Mouse (Mus musculus): ENCODE measurements around the gene Gm12248. TPM values are rescaled to one million over a fixed set of nuclear protein-coding genes. Genes with fewer than 3 reads are reported as not detected.
"Not testable (repeated sequence)": the region's sequence is repeated elsewhere in the genome, so short reads cannot be mapped to it uniquely, and the experiment has no call there.

The Gm12248 gene
- total RNA-seq, 2 experiments from 2014 or later = not detected

- ATAC-seq (replicated peaks; ENCODE audit: low FRiP score, poor library complexity, severe bottlenecking) = peak; percentile 28; the same call in 1 of the 2 replicates
These were observed 10.4 kb upstream of the Gm12248 start for GRCm38 (mm10) chr11:58103344-58103653.

DNA sequence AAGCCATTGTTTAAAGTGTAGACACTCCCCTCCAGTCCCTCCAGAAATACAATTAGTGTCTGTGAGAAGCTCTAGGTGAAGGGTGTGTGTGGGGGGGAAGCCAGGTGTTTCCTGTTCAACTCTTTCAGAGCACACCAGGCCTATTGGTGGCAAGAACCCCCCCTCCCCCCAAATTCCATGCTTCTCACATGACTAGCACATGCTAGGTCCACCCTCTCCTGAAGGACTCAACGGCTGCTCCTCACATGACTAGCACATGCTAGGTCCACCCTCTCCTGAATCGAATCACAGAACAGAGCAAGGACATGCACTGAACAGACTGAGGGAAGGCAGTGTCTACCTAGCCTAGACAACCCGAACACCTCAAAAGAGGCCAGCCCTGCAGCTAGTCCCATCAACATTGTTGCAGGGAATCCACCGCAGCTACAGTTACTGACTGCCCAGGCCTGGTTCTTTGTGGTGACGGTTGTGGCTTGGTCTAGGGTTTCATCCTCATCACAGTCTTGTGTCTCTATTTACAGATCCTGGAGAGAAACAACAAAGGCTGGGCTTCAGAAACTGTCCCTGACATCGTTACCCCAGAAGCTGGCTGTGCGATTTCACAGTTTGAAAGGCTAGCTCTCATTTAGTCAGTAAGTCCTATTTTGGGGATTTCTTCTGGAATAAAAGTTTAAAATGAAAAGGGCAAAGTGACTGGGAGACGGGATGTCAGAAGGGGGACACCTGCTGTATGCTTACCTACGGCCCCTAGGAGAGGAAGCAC lies 9.8 kb upstream of the Gm12248 start:
- ATAC-seq (replicated peaks; ENCODE audit: low FRiP score, poor library complexity, severe bottlenecking) = no peak

GRCm38 (mm10) chr11:58102146-58102545 lies 9.2 kb upstream of the Gm12248 start:
- ATAC-seq (replicated peaks; ENCODE audit: low FRiP score, poor library complexity, severe bottlenecking) = no peak

DNA sequence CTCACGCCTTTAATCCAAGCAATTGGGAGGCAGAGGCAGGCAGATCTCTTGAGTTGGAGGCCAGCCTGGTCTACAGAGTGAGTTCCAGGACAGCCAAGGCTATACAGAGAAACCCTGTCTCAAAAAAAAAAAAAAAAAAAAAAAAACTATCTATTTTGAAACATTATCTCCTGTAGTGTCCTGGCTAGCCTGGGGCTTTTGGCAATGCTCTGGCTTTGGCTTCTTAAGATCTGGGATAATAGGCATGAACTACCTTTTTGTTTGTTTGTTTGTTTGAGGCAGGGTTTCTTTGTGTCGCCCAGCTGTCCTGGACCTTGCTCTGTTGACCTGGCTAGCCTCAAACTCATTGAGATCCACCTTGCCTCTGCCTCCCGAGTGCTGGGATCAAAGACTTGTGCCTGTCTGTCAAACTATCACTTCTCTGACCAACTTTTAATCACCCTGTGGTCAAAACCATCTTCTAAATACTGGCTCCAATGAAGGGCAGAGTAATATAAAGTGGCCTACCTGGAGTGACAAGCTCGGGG lies 8.3 kb upstream of the Gm12248 start:
- ATAC-seq (replicated peaks; ENCODE audit: low FRiP score, poor library complexity, severe bottlenecking) = no peak

DNA sequence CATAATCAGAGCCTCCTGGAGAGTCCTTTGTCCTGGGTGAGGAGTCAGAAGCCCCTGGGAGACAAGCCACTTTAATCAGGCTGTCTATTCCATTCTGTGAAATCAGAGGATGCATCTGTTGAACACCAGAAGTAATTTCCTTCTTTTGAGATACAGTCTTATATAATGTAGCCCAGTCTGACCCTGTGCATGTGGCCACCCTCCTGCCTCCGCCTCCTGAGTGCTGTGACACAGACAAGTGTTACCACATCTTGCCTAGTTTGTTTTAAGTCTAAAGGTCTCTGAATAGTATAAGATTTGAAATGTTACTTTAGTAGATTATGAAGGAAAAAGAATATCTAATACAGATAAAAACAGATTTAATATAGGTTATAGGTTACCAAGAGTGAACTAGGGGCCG lies 7.1 kb upstream of the Gm12248 start:
- no peak for ATAC-seq (replicated peaks; ENCODE audit: low FRiP score, poor library complexity, severe bottlenecking)

- not testable (repeated sequence) for ATAC-seq (replicated peaks; ENCODE audit: low FRiP score, poor library complexity, severe bottlenecking)
These were observed 5.4 kb upstream of the Gm12248 start for GRCm38 (mm10) chr11:58098366-58098720.

DNA sequence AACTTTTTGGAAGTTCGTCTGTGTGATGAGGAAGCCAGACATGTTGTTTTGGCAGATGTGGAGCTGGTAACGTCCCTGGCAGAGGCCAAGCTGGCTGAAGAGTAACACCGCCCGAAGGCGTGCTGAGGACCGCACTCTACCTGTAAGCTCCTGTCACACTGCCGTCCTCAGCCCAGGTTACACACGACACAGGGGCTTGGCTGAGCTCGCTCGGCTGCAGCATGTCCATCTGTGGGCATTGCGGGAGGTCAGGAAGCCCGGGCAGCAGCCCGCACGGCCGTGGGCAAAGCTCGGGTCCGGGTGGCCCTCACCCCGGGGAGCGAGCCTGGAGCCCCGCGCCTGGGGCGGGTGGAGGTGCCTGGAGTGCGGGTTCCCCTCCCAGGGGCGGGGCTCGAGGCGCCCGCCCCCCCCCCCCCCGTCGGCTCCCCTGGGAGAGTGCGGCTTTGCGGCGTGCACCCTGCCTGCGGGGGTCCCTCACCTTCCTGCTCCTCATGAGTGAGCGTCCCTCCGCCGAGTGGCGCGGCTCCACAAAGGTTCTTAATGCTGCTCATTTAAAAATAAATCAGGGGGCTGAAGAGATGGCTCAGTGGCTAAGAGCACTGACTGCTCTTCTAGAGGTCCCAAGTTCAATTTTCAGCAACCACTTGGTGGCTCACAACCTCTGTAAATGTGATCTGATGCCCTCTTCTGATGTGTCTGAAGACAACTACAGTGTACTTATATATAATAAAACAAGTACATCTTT lies 4.9 kb upstream of the Gm12248 start:
- no peak for ATAC-seq (replicated peaks; ENCODE audit: low FRiP score, poor library complexity, severe bottlenecking)

DNA sequence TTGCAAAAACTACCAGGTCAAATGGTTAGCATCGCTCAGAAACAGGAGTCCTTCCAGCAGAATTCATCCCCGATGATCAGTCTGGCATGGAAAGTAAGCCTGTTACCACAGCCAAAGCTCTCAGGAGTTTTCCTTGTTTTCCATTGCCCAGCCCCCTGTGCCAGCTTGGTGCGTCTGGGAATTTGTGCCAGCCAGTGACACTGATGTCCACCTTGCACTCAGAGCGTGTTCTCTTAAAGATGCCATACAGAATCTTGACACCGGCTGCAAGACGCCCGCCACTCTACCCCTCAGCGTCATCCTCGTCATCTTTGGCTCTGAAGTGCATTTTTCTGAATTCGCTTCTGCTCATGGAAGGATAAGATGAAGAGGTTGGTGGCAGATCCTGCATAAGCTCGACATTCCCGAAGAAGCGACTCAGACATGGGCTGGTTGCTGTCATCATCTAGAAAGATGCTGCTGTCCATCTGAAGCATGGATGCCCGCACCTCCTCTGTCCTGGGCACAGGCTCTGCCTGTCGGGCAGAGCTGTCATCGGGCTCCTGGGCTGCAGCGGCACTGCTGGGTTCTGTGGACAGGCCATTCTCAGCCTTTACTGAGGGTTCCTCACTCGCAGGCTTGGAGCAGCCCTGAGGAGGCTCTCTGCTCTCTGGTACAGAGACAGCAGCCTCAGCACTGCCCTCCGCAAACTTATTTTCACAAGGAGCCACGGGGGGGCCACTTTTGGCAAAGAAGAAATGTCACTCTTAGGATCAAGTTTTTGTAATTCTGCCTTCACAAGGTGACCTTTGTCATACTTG lies 4.1 kb upstream of the Gm12248 start:
- ATAC-seq (replicated peaks; ENCODE audit: low FRiP score, poor library complexity, severe bottlenecking) = no peak

DNA sequence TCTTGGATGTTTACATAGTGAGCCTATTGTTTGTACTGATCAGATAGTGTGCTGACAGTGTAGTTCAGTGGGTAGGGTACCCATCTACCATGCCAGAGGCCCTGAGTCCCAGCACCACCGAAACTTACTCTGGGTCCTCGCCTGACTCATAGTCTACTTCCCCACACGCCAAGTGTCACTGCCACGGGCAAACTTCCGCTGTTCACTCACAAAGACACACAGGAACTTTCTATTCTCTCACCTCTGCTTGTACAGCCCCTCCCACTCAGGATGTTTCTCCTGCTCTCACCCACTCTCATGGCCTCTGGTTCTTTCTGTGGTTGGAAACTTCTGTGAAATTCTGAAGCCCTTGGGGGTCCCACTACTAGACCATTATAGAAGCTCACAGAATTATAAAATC lies 3.2 kb upstream of the Gm12248 start:
- ATAC-seq (replicated peaks; ENCODE audit: low FRiP score, poor library complexity, severe bottlenecking) = no peak

DNA sequence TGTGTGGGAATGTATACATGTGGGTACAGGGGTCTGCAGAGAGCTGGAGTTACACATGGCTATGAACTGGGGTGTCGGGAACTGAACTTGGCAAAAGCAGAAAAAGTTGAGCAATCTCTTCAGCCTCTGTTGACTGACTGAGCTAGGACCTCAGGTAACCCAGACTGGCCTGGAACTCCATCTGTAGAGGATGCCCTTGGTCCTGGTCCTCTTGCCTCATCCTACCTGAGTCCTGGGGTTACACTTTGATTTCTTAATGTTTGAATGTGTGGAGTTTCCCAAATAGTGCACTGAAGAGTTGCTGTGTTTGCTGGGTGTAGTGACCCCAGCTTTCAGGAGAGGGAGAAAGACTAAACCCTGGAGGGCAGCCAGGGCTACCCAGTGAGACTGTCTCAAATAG lies 2.6 kb upstream of the Gm12248 start:
- ATAC-seq (replicated peaks; ENCODE audit: low FRiP score, poor library complexity, severe bottlenecking) = no peak

GRCm38 (mm10) chr11:58094766-58095165 lies 1.8 kb upstream of the Gm12248 start:
- no peak for ATAC-seq (replicated peaks; ENCODE audit: low FRiP score, poor library complexity, severe bottlenecking)

DNA sequence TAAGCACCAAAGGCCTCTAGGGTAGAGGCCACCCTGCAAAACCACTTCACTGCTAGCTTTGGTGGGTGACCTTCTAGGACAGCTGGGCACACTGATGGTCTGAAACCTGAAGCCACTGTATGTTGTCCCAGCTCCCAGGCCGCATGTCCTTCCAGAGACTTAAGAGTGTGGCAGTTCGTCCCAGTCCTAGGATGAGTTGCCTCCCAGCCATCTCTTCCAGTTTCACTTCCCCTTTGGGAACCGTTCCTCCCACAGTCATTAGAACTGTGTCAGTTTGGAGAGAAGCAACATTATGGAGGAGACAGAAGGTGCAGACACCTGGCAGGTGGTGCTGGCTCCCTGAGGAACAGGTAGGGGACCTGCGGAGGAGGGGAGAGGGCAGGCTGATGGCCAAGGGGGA lies 393 bp downstream of the Gm12248 start:
- 0 out of 2 replicates have a peak, but pooled peaks have one; percentile 41 for ATAC-seq (replicated peaks; ENCODE audit: low FRiP score, poor library complexity, severe bottlenecking)

DNA sequence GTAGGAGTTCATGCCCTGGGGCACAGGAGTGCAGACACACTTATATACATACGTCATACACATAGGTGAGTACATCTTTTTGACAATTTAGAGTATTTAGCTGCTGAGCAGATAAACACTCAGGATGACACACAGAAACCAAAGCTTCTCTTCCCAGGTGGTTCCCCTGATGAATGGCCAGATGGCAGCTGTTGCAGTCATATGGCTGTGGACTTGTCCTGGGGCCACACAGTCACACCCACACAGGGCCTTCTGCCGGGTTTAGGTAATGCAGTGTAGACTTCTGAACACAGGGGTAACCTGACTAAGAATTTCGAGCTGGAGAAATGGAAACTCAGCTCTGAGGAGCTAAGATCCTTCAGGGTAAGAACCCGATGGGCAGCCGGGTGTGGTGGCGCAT lies 11.2 kb downstream of the Gm12248 start:
- ATAC-seq (replicated peaks; ENCODE audit: low FRiP score, poor library complexity, severe bottlenecking) = no peak

- ATAC-seq (replicated peaks; ENCODE audit: low FRiP score, poor library complexity, severe bottlenecking) = no peak
These were observed 15.7 kb downstream of the Gm12248 start for GRCm38 (mm10) chr11:58077270-58077669.

DNA sequence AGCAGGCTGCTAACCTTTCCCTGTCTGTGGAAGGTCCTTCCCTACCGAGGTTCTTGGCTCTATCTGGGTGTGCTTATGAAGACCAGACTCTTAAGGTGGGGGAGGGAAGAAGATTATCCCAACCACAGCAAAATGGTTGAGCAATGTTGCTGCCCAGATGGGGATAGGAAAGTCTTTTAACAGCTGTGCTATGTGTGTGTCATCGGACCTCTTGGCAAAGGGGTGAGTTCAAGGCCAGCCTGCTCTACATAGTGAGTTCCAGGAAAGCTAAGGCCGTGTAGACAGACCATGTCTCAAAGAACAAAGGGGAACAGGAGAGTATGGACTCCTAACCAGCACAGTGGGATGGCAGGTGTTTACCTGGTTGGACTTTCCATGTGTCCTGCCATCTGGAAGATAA lies 20.0 kb downstream of the Gm12248 start:
- no peak for ATAC-seq (replicated peaks; ENCODE audit: low FRiP score, poor library complexity, severe bottlenecking)

GRCm38 (mm10) chr11:58065025-58065424 lies 27.9 kb downstream of the Gm12248 start:
- ATAC-seq (replicated peaks; ENCODE audit: low FRiP score, poor library complexity, severe bottlenecking) = no peak

DNA sequence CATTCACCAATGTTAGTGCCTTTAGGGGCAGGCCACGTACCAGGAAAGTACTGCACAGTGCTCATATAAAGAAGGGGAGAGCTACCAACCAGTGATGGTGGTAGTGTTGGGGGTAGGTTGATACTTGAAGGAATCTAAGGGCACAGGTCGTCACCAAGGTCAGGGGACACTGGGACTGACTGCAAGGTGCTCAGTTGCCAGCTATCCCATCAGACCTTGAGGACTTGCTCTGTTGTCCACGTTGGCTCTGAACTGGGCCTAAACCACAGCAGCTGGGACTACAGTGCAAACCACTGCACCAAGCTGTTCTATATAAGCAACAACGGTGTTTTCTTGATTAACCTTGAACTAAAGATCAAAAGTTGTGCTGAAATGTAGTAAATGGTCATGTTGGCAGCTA lies 30.3 kb downstream of the Gm12248 start:
- no peak for ATAC-seq (replicated peaks; ENCODE audit: low FRiP score, poor library complexity, severe bottlenecking)

GRCm38 (mm10) chr11:58061218-58061617 lies 31.7 kb downstream of the Gm12248 start:
- ATAC-seq (replicated peaks; ENCODE audit: low FRiP score, poor library complexity, severe bottlenecking) = not testable (repeated sequence)

DNA sequence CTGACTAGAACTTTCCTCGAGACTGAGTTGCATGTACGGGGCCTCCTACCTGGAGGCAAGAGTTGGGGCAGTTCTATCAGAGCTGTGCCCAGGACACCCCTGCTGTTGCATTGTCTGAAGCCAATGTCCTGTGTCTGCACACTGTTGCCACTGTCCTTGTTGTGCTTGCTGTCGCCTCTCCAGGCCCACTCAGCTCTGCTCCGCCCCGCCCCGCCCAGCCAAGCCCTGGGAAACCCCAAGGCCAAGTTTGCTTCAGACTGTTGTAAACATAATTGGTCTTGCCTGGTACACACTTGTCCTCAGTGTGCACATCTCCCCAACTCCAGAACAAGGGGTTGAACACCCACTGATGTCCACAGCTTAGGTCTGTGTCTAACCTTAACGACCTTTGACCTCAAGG lies 33.2 kb downstream of the Gm12248 start:
- not testable (repeated sequence) for ATAC-seq (replicated peaks; ENCODE audit: low FRiP score, poor library complexity, severe bottlenecking)

DNA sequence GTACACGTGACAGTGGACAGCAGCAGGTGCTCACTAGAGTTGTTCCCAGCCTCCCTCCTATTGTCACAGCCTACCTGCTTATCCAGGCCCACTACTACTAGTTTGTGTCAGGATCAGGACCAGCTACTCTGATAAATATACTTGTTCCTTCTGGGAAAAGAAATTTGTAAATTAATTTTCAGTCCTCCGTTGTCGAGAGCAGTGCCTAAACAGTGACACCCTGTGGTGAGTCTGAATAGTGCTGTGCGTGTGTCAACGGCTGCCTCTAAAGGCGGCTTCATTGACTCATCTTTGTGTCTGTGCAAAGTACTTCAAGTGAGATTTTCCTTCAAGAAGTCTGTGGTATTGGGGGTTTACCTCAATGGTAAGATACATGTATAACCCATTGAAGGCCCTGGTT lies 35.5 kb downstream of the Gm12248 start:
- peak; percentile 71 for ATAC-seq (replicated peaks; ENCODE audit: low FRiP score, poor library complexity, severe bottlenecking)

DNA sequence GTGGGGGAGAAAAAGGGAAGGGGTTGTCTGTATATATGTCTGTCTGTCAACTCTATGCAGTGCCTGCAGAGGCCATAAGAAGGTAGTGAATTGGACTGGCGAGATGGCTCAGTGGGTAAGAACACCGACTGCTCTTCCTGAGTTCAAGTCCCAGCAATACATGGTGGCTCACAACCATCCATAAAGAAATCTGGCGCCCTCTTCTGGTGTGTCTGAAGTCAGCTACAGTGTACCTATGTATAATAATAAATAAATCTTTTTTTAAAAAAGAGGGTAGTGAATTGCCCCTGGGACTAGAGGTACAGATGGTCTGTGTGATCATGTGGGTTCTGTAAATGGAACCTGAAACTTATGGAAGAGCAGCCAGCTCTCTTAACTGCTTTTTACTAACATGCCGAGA lies 46.5 kb downstream of the Gm12248 start:
- ATAC-seq (replicated peaks; ENCODE audit: low FRiP score, poor library complexity, severe bottlenecking) = no peak

All from erythroblast, adult 5-6 weeks (primary cell).